Mouse (Mus musculus) hindbrain, embryonic 11.5 days (tissue): Measurements from ENCODE around the gene Setd2. TPM values are rescaled to one million over a fixed set of nuclear protein-coding genes. Genes with fewer than 3 reads are reported as not detected.

ENCODE experiments used
- ATAC-seq: fragments of 200-750 bp; cut with Nextera tagmentation; 2 replicates; pipeline ENCODE4 v1.8.0; 2017; ENCODE audit warnings: mild to moderate bottlenecking, moderate TSS enrichment, moderate library complexity; ENCODE audit not compliant: low FRiP score
- DNase-seq: peaks from one replicate; pipeline ENCODE4 v3.0.0-alpha.2; 2015; ENCODE audit warnings: low spot score
- H3K27ac ChIP-seq: fragments of 300-500 bp; sonication (generic); 2 replicates; pipeline ENCODE4 v1.5.1; 2014; ENCODE audit warnings: mild to moderate bottlenecking, low read depth, low read length
- H3K27me3 ChIP-seq: fragments of 300-500 bp; sonication (generic); 2 replicates; pipeline ENCODE4 v1.6.1; 2014; ENCODE audit warnings: mild to moderate bottlenecking, low read length, moderate library complexity, mixed read lengths; ENCODE audit not compliant: control insufficient read depth, insufficient read depth
- H3K36me3 ChIP-seq: fragments of 300-500 bp; sonication (generic); 2 replicates; pipeline ENCODE4 v1.6.1; 2014; ENCODE audit warnings: mild to moderate bottlenecking, low read length, moderate library complexity, mixed read lengths; ENCODE audit not compliant: control insufficient read depth, insufficient read depth
- H3K4me1 ChIP-seq: fragments of 300-500 bp; sonication (generic); replicated peaks from 2 replicates; pipeline ENCODE4 v1.6.1; 2014; ENCODE audit warnings: low read length, mixed read lengths; ENCODE audit not compliant: control insufficient read depth, insufficient read depth
- H3K4me2 ChIP-seq: fragments of 300-500 bp; sonication (generic); replicated peaks from 2 replicates; pipeline ENCODE4 v1.6.1; 2014; ENCODE audit warnings: mild to moderate bottlenecking, low read depth, low read length
- H3K4me3 ChIP-seq: fragments of 300-500 bp; sonication (generic); 2 replicates; pipeline ENCODE4 v1.5.1; 2014; ENCODE audit warnings: low read depth, low read length
- H3K9ac ChIP-seq: fragments of 300-500 bp; sonication (generic); 2 replicates; pipeline ENCODE4 v1.6.1; 2014; ENCODE audit warnings: low read depth, low read length
- H3K9me3 ChIP-seq: fragments of 300-500 bp; sonication (generic); 2 replicates; pipeline ENCODE4 v1.6.1; 2016; ENCODE audit warnings: low read length; ENCODE audit not compliant: control insufficient read depth
- WGBS: fragments of 180-500 bp; shearing (Covaris S2); extraction: QIAGEN DNeasy Blood & Tissue Kit; methylation state at CpG from one replicate; pipeline ENCODE4 v1.1.7; 2014; 5-methylcytosine and 5-hydroxymethylcytosine counted together
- polyA plus RNA-seq: library from polyadenylated mRNA; unstranded; fragments of >200 nt; fragmentation: Nextera tagmentation; extraction: Ambion mirVana; gene quantifications from 2 replicates; pipeline ENCODE4 v1.2.1, GENCODE M21; 2014

Setd2 gene
- polyA plus RNA-seq, 1 experiment from 2014 or later = 60.9 TPM

DNA sequence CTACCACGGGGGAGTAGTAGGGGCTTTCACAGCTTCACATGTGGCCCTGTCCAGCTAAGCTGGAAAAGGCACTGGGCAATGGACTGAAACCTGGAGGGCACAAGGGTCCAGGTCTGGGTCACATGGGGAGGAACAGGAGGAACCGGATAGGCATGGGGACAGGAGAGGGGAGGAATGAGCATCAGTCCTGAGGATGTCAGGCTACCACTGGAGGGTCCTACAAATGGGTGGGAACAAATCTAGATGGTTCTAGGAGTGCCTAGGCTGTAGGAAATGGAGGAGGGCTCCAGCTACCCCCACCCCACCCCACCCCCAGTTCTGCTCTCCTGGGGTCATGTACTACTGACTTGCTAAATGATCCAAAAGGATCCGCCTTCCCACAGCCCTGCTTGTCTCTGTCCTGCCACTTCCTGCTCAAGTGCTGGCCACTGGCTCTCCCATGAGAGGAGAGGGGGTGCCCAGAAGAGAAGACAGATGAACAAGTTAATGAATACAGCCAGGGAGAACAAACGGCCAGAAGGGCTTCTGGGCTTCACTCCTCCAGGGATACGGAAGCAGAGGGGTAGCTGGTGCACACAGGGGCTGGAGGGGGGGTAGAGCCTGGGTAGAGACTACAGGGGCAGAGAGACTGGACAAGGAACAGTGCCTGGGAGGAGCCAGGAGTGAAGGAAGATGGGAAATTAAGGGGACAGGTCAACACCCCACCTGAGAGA lies 110.6 kb downstream of the Setd2 start:
- ATAC-seq = no peak
- Histone ChIP-seq H3K27ac (no peak overlapping the region), H3K27me3 (no peaks in the 10 kb centered on the region), H3K36me3 (no peaks in the 10 kb centered on the region), H3K9ac (0 out of 2 replicates have a peak overlapping the region, but pooled peaks have one; percentile 11), H3K4me1 (no peaks in the 10 kb centered on the region), H3K4me3 (no peak overlapping the region), H3K4me2 (no peak overlapping the region), H3K9me3 (no peaks in the 10 kb centered on the region)
- 42% methylated on average over 5 of the region's 5 CpGs for WGBS
- DNase-seq = no peak

DNA sequence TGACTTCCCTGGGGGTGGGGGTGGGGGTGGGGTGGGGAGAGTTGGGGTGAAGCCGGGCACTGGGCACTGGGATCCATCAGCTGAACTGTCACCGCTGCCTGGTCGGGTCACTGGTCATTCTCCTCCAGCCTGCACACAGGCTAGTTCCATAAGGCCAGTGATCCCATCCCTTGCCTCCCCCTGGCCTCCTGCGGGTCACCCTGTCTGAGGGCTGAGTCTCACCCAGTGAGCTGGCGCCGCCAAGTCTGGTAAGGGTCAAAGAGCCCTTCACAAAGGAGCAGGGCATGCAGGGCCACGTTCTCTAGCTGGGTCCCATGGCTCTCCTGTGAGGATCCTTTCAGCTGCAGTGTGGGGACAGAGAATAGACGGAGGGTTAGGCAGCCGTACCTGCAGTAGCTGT lies 111.4 kb downstream of the Setd2 start:
- no peak overlapping the region for H3K4me2 ChIP-seq
- H3K4me3 ChIP-seq = no peak overlapping the region
- ATAC-seq (no peak), DNase-seq (no peak)
- H3K9ac ChIP-seq = no peak overlapping the region
- H3K4me1 ChIP-seq = no peaks in the 10 kb centered on the region
- no peak overlapping the region for H3K27ac ChIP-seq
- no peaks in the 10 kb centered on the region for H3K27me3 ChIP-seq
- WGBS = 69% methylated on average over 8 of the region's 9 CpGs
- no peaks in the 10 kb centered on the region for H3K9me3 ChIP-seq
- no peaks in the 10 kb centered on the region for H3K36me3 ChIP-seq

DNA sequence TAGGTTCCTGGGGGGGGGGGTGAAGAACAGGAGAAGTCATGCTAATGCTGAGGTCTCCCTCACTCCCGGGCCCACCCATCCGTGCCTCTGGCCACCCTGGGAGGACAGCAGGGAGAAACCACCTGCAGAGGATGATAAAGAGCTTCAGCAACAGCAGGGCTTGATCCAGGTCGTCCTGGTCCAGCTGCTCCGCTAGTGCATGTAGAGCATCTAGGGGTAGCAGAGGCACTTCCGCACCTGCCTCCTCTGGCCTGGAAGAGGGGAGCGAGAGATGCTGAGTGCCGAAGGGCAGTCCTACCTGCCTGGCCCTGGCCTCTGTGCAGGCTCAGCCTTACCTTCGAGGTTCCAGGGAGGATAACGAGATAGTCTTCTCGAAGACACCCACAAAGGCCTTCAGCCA lies 111.9 kb downstream of the Setd2 start:
- no peak for DNase-seq
- WGBS = 83% methylated on average over 9 of the region's 10 CpGs
- no peak for ATAC-seq
- Histone ChIP-seq H3K4me1 (no peaks in the 10 kb centered on the region), H3K27ac (no peak overlapping the region), H3K4me2 (no peak overlapping the region), H3K36me3 (no peaks in the 10 kb centered on the region), H3K9ac (no peak overlapping the region), H3K27me3 (no peaks in the 10 kb centered on the region), H3K9me3 (no peaks in the 10 kb centered on the region), H3K4me3 (no peak overlapping the region)

DNA sequence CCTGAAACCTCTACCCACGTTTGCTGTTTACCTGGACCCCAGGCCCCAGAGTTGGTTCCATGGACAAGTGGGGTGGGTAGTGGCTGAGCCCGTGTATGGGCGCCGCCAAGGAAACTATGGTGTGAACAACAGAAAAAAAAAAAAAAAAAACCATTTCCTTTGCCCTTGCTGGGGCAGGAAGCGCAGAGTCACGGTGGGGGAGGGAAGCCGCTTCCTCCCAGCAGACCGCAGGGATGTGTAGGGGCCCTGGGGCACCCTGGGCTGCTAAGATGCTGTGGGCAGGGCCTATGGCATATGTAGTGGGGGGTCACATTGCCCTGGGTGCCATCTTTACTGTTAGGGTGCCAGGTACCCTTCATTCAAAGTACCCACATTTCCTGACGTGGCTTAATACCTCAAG lies 112.8 kb downstream of the Setd2 start:
- DNase-seq = no peak
- Histone ChIP-seq H3K4me3 (no peak overlapping the region), H3K4me1 (no peaks in the 10 kb centered on the region), H3K4me2 (no peak overlapping the region), H3K9ac (no peak overlapping the region), H3K27me3 (no peaks in the 10 kb centered on the region), H3K27ac (no peak overlapping the region), H3K36me3 (no peaks in the 10 kb centered on the region), H3K9me3 (no peaks in the 10 kb centered on the region)
- 86% methylated on average over 9 of the region's 9 CpGs for WGBS
- no peak for ATAC-seq

DNA sequence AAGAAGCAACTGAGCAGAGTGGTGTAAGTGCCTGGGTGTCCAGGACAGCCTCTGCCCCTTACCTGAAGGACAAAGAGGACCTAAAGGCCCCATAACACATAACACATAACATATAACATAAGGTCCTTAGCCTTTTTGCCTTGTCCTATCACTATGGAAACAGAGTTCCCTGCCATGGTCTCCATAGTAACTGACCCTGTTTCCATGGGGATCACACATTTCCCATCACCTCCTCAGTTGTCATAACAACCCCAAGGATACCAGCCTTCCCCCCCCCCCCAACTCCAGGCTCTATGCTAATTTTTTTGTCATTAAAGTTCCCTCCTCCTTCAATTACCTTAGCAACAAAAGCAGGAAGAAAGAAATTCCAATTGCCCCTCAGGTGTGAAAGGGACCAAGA lies 117.4 kb downstream of the Setd2 start:
- ATAC-seq = no peak
- no peak overlapping the region for H3K4me2 ChIP-seq

DNA sequence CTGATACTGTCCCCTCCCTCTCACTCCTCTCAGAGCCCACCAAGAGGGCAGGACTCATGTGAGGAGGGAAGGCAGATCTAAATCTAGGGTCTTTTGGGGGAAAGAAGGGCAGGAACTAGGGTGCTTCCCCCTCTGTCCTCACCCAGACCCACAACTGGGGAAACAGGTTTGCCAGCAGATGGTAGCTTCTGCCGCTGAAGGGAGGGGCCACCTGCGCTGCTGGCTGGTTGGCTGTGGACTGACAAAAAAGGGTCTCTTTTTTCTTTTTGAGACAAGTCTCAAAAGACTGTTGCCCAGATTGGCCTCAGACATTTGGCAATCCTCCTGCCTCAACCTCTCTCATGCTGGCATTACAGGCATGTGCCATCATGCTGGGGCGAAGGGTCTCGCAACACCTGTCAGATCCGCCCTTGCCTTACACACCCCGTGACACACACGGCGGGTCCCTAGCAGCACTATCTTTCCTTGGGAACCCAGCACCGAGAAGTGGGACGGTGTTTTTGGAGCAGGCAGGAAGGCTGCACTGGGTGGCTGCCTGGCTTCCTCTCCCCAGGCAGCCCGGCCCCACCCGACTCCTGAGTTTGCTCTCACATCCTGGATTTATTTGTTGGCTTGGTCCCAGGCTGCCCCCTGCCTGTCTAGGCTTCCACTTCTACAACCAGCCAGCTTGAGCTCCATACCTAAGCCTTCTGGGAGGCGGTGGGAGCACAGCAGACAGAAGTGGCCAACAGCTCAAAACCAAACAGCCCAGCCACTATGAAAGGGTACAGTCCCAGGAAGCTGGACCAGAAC lies 119.7 kb downstream of the Setd2 start:
- DNase-seq = peak; percentile 13
- ATAC-seq = no peak
- H3K9me3 ChIP-seq = no peaks in the 10 kb centered on the region
- no peak overlapping the region for H3K9ac ChIP-seq
- H3K27ac ChIP-seq = no peak overlapping the region
- peaks cover 4% of the 10 kb centered on the region for H3K4me1 ChIP-seq
- H3K27me3 ChIP-seq = peaks cover 18% of the 10 kb centered on the region
- no peak overlapping the region for H3K4me2 ChIP-seq
- H3K4me3 ChIP-seq = no peak overlapping the region
- WGBS = 33% methylated on average over 13 of the region's 13 CpGs
- no peaks in the 10 kb centered on the region for H3K36me3 ChIP-seq

More for the DNA sequence above, 117.4 kb downstream of the Setd2 start:
- no peak overlapping the region for H3K9ac ChIP-seq
- no peaks in the 10 kb centered on the region for H3K36me3 ChIP-seq
- peaks cover 2% of the 10 kb centered on the region; the same call in 1 of the 2 replicates for H3K4me1 ChIP-seq
- H3K9me3 ChIP-seq = no peaks in the 10 kb centered on the region
- H3K27ac ChIP-seq = no peak overlapping the region
- H3K4me3 ChIP-seq = no peak overlapping the region
- peak; percentile 44 for DNase-seq
- H3K27me3 ChIP-seq = peaks cover 18% of the 10 kb centered on the region

DNA sequence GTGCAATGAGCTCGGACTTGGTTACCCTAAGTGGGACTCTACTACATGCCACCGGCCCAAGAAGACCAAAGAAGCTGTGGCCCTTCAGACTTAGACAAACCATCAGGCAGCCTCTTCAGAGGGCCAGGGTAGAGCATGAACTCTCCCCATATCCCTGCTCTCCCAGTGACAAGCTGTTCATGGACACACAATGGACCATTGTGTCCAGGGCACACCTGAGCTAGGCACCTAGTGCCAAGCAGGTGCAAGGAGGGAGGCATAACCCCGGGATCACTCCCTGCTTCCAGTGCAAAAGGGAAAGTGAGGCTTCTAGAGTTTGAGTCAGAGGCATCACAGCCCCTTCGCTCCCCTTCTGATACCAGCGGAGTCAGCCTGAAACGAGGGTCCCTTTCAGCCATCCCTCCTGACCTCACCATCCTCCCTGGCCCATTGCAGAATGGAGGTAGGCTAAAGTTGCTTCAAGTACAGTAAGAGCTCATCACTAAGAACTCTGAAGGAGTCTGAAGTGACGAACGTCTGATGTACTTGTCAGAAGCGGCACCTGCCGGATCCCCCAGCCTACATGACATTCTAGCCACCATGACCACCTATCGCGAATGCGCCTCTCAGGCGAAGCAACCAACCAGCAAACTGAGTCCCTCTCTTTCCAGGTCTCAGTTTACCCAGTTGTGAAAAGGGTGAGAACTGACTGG lies 120.7 kb downstream of the Setd2 start:
- DNase-seq (peak; percentile 11), ATAC-seq (no peak)
- H3K36me3 ChIP-seq = no peaks in the 10 kb centered on the region
- no peak overlapping the region for H3K27ac ChIP-seq
- H3K9me3 ChIP-seq = no peaks in the 10 kb centered on the region
- peaks cover 18% of the 10 kb centered on the region for H3K27me3 ChIP-seq
- H3K9ac ChIP-seq = peak overlapping the region; percentile 57
- H3K4me2 ChIP-seq = peak overlapping the region; percentile 96
- peak overlapping the region; percentile 65 for H3K4me3 ChIP-seq
- 25% methylated on average over 14 of the region's 14 CpGs for WGBS
- peaks cover 4% of the 10 kb centered on the region for H3K4me1 ChIP-seq

DNA sequence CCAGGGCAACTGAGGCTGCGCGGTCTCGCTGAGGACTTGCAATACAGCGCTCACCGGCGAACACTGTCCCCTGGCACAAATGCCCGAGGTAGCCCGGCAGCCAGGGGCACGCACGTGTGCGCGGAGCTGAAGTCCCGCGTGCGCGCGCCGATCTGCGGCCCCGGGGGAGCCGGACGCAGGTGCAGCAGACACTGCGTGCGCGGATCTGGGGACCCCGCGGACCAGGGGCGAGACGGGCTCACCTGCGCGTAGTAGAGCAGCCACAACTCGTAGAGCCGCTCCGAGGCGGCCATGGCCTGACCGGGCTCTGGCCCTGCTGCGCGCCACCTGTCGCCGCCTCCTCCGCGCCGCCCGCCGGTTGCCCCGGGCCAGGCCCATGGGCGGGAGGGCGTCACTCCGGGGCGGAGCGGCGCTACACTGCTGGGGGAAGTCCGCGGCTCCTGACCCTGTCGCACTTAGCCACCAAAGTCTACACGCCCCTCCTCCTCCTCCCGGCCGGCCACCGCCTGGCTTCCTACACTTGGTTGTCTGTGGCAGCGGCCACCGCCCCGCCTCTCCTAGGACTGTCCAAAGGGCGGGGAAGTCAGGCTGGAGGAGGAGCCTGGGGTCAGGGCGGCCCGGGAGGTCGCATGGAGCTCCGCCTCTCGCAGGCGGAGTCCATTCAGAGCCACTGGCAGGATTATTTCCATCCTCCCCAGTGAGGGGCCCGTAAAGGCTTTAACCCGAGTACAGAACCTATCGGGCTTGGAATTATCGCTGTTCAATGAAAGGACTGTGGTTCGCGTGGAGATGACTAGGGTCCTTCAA lies 121.5 kb downstream of the Setd2 start, which contains the start of gene Nbeal2:
Nbeal2 (minus strand) TSS at position 507 of the 807 bp plus-strand sequence.
- Histone ChIP-seq H3K9ac (peak within 1 kb of the TSS; percentile 57), H3K27ac (no peak within 1 kb of the TSS), H3K9me3 (no peaks in the 10 kb centered on the region), H3K36me3 (no peaks in the 10 kb centered on the region), H3K4me2 (peak within 1 kb of the TSS; percentile 96), H3K4me3 (peak within 1 kb of the TSS; percentile 65), H3K4me1 (peaks cover 4% of the 10 kb centered on the region), H3K27me3 (peaks cover 18% of the 10 kb centered on the region)
- DNase-seq = peak; percentile 86
- WGBS = under 1% methylated on average over 66 of the region's 75 CpGs
- ATAC-seq = peak; percentile 74
